Mouse (Mus musculus): ENCODE measurements around the gene Sox6.
"Not testable (repeated sequence)": the region's sequence is repeated elsewhere in the genome, so short reads cannot be mapped to it uniquely, and the experiment has no call there.

Gene Sox6

GRCm38 (mm10) chr7:116038511-116038910 is at the start of gene Sox6:
Gene Sox6 (minus strand): TSS chr7:116038796.
- no peak for DNase-seq (ENCODE audit: low read depth, low spot score)

GRCm38 (mm10) chr7:116084366-116084765 is 45.8 kb upstream of the Sox6 start, which contains the start of gene Gm4353:
Gene Gm4353 (minus strand): TSS chr7:116084635.
- not testable (repeated sequence) for DNase-seq (ENCODE audit: low read depth, low spot score)

DNA sequence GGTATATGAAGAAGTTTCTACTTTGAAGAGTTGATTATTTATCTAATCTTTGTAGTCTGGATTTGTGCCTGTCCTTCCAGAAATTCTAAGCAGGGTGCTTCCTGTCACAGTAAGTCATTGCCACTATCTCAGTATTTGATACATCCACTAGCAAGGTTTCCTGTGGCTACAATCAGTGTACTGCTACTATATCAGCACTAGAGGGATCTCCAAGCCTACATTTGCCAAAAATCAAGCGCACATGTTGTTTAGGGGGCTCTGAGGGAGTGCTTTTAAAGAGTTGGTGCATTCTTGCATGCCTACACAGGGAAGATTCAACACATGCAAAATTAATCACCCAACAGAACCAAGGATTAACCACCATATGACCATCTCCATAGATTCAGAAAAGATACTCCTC is 22.1 kb upstream of the Sox6 start:
- DNase-seq (ENCODE audit: low read depth, low spot score), result no peak

- no peak for DNase-seq (ENCODE audit: low read depth, low spot score)
Measured at GRCm38 (mm10) chr7:116040470-116041019, 1.9 kb upstream of the Sox6 start.

DNA sequence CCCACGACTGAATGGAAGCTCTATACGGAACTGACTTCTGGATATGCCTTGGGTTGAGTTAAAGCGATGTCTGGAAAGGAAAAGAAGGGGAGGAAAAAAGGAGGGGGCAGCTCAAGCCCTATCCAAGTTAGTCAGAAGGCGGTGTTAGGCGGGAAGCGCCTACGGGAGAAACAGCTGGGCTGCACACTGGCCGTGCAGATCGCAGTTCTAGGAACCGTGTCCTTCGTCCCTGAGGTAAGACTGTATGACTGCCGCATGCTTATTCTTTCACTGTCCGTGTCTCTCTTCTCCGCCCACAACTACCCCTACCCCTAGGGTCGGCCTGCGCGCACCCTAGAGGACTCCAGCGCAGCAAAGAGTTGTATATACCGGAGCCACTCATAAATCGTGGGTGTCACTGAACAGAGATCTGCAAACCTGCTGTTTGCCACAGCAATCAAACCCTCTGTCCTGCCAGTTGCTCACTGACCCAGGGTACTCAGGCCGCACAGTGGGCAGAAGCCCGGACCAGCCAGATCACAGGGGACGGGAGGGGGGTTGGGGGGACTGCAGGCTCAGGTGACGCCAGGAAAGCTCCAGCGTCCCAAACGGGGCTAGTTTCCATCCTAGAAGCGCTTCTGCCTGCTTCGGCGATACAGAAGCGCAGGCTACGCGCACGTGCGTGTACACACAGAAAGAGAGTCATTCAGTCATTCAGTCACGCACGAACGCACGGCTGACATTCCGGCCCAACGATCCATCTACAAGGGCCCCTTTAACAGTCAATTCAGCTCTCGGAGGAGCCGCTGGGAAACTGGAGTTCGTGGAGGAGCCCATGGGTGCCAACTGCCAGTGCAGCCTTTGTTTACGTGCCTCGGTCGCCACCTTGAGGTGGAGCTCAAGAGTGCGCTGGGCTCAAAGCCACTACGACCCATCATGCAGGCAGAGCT is 1.2 kb upstream of the Sox6 start:
- DNase-seq (ENCODE audit: low read depth, low spot score), result peak; percentile 52

- no peak for DNase-seq (ENCODE audit: low read depth, low spot score)
Measured at GRCm38 (mm10) chr7:116039196-116039537, 571 bp upstream of the Sox6 start, which contains the start of gene 1110004F10Rik. Gene 1110004F10Rik (plus strand): TSS chr7:116039397.

- DNase-seq (ENCODE audit: low read depth, low spot score), result no peak
Measured at GRCm38 (mm10) chr7:116038024-116038423, 572 bp downstream of the Sox6 start.

DNA sequence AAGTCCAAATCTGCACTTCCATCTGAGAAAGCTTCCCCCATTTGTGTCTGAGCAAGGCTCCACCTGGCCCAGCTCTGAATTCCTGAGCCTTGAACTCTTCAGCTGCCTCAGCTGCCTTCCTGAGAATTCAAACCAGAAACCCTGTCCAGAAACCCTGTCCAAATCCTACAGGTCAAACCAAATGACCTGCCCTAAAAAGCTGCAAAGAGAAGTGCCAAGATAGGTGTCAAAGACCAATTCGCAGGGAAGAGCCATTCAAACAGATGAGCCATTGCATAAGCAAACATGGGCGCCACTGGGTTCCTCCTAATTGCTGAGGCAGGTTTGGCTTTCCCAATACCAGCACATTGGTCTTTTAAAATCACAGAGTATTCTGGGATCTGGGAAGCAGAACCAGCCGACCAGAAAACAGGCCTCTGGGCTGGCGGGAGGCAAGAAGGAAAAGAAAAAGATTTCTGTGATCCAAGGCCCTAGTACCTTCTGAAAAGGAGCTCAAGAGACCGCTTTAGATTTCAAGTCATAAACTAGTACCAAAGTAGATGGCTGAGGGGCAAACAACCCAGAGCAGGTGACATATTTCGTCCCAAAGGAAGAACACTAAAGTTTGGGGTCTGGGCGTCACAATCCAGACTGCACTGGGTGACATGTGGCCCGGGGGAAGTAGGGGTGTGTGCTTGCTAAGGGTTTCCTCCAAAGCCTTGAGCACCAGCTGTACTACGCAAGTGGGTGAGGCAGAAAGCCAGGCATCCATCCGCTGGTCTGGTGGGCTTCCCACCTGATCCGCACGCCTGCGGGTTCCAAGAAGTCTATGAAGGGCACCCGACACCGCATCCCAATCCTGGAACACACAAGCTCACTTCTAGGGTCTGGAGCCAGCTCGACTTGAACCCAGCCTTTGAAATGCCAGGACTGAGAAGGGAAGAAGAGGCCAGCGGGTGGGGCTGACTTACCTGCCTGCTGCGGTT is 1.7 kb downstream of the Sox6 start:
- DNase-seq (ENCODE audit: low read depth, low spot score), result no peak

- DNase-seq (ENCODE audit: low read depth, low spot score), result no peak
Measured at GRCm38 (mm10) chr7:116035504-116035903, 3.1 kb downstream of the Sox6 start.

DNA sequence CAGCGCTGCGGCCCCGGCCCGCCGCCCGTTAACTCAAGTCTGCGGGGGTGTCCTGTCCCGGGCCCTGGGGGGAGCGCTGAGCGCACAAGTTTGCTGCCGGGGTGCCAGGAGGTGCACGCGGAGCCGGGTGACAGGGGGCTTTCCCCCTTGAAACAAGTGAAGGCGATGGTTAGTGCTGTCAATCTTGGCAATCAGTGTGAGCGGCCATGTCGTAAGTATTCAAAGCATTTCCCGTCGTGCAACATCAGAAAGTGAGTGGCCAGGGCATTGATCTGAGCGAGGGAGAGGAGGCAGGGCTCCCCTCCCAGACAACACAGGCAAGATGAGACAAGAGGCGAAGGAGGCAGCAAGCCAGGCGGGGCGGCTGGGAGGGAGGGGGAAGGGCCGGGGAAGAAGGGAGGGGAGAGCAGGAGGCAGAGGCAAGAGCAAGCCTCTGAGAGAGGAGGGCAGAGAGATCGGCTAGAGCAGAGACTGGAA is 4.3 kb downstream of the Sox6 start:
- DNase-seq (ENCODE audit: low read depth, low spot score), result no peak

DNA sequence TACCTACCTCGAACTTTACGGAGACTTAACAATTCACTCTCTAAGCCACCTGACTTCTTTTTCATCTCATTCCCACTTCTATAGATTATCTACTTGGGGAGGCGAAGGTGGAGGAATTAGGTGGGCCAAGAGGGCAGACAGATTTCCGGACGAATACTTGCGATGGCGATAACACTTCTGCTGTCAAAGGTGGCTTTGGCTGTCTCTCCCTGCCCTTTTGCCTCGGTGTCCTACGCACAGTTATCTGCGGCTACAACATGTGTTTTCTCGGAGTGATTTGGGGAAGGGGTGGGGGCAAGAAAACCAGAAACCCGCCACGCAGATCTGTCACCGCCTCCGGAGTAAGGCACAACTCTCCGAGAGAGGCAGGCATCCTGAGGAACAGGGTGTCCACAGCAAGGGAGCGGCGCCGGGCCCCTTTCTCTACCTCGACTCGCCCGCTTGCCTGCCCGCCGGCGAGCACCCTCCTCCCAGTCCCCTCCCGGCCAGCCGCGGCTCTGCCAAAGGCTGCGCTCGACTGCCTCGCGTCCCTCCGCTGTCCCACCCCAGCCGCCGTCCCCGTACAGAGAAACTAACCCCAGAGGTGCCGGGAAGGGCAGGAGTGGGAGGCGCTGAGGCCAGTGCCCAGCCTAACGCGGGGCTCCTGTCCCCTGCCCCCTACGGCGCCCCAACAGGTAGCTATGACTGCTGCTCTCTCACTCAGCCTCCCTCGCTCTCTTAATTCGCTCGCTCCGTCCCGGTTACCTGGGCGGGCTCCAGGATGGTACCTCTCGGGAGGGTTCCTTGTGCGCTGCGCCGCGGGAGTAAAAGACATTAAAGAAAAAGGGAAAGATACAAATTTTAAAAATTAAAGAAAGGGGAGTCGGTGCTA is 5.0 kb downstream of the Sox6 start:
- DNase-seq (ENCODE audit: low read depth, low spot score), result no peak

- peak; percentile 45 for DNase-seq (ENCODE audit: low read depth, low spot score)
Measured at GRCm38 (mm10) chr7:116032596-116033307, 5.8 kb downstream of the Sox6 start.

- DNase-seq (ENCODE audit: low read depth, low spot score), result no peak
Measured at GRCm38 (mm10) chr7:116031718-116032595, 6.6 kb downstream of the Sox6 start.

DNA sequence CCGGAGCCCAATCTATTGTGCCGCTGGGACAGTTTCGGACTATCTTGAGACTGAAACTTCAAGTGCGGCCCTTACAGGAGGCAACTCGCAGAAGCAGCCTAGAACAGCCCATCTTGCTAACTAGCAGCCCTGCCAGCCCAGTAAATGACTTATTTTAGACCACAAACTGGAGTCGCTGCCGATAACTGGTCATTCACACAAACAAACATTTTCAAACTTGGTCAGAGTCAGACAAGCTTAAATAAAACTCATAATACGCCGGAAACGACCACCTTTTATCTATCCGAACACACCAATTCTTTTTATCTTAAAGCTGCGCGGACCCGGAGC is 7.2 kb downstream of the Sox6 start:
- no peak for DNase-seq (ENCODE audit: low read depth, low spot score)

- DNase-seq (ENCODE audit: low read depth, low spot score), result no peak
Measured at GRCm38 (mm10) chr7:116030597-116031387, 7.8 kb downstream of the Sox6 start.

DNA sequence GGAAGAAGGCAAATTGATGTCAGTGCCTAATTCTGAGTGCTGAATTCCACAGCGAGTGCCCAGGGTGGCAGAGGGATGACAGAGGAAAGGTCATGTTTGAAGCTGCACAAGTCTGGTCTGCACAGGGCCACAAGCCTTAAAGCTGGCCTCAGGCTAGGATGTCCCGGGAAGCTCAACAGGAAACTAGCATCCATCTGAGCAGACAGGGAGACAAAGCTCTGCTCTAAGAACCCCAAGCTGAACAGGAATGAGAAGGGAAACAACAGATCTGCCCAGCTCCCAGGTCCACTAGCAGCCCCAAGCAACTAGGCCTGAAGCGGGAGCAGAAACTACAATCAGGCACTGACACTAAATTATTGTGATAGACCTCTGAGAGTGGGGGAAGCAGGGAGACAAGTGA is 8.6 kb downstream of the Sox6 start:
- no peak for DNase-seq (ENCODE audit: low read depth, low spot score)

GRCm38 (mm10) chr7:116002726-116003125 is 35.9 kb downstream of the Sox6 start:
- no peak for DNase-seq (ENCODE audit: low read depth, low spot score)

GRCm38 (mm10) chr7:115988109-115988779 is 50.4 kb downstream of the Sox6 start:
- DNase-seq (ENCODE audit: low read depth, low spot score), result no peak
